Mouse (Mus musculus) spleen, adult 2 months (tissue): ENCODE measurements around the gene Rbpj.

Experiments used
- CTCF ChIP-seq: fragments of 200-500 bp; IDR thresholded peaks from 2 replicates; pipeline ENCODE4 v1.5.1; 2011; ENCODE audit warnings: mild to moderate bottlenecking, inconsistent platforms; ENCODE audit not compliant: insufficient read depth, insufficient read length, insufficient replicate concordance; ENCODE audit errors: extremely low read depth
- POLR2A ChIP-seq: fragments of 200-500 bp; IDR thresholded peaks from 2 replicates; pipeline ENCODE4 v1.6.1; 2011; ENCODE audit warnings: low read depth, low read length, inconsistent platforms

DNA sequence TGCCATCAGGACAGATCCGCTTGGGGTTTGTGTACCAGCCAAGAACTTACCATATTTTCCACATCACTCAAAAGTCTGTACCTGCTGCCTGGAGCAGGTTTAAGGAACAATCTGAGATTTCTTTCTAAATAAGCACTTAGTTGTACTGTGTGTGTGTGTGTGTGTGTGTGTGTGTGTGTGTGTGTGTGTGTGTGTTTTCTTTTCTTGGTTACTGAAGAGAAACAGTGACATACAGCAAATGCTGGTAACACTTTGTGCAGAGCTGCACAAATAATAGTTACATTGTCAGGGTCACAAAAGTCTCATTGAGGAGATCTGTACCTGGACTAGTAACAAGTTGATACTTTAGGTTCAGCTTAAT is 60.1 kb downstream of the Rbpj start:
- no peak for TF ChIP-seq CTCF
- no peak for TF ChIP-seq POLR2A
